Mouse (Mus musculus): ENCODE data around the gene Eml1. TPM values are rescaled to one million over a fixed set of nuclear protein-coding genes. Genes with fewer than 3 reads are reported as not detected.
A peak's percentile ranks its signal among the peaks of the same experiment; 100 is the strongest.

Gene Eml1
- 2.9 and 4.2 TPM in 2 replicates for total RNA-seq (2012; rRNA removed)

DNA sequence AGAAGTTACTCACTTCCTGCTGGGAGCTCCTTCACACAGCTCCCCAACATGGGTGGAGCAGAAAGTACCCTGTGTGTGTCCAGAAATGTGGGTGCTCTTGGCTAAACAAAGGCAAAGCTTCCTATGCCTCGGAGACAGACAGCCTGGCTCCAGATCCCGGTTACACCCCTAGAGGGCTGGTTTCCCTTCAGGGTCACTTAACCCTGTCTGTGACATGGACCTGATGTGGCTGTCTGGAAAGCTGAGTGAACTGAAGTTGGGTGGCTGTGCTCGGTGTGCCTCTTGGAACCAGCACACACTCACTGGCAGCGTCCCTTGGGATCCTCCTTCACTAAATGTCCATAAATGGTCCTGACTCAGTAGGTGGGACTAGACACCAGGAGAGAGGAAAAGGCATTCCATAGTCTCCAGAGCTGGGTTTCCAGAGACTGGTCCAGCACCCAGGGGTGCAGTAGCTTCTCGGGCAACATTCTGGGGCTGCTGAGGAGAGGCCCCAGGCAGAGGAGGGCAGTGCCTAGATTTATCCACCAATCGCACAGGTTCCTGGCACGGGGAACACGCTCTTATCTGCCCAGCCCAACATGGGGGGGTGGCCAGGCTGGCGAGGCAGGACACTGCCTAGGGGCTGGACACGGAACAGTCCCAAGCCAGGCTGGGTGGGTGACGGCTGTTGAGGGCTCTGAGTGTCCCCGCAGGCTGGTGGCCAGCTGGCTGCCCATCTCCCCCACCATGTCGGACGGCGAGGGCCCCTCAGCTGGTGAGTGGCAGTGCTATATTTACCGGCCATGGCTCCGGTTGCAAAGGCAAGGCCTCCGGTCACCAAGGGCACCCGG, at the start of gene Eml1:
Eml1 (plus strand) TSS at position 362 of the 833 bp plus-strand sequence.
- Histone ChIP-seq H3K36me3 (ENCODE audit: control insufficient read depth, insufficient read depth, low read length, poor library complexity, severe bottlenecking) (no peaks in the 10 kb centered on the region), H3K9me3 (ENCODE audit: control insufficient read depth, insufficient read depth, low read depth, low read length) (no peaks in the 10 kb centered on the region), H3K4me1 (ENCODE audit: control insufficient read depth in 2 of 2, insufficient read depth in 2 of 2, low read length in 2 of 2, poor library complexity in 1 of 2) (peaks cover 0 to 3% of the 10 kb centered on the region in 2 experiments; a peak in 1 of 4 replicates), H3K9ac (ENCODE audit: insufficient read depth, low read depth, low read length, poor library complexity, severe bottlenecking) (no peak within 1 kb of the TSS), H3K27ac (ENCODE audit: insufficient read depth, low read depth, low read length, poor library complexity, severe bottlenecking) (no peak within 1 kb of the TSS), H3K4me3 (ENCODE audit: insufficient read depth in 1 of 2, low read depth in 1 of 2, low read length in 2 of 2, poor library complexity in 1 of 2, severe bottlenecking in 1 of 2) (no peak within 1 kb of the TSS)
- in situ Hi-C loops (cut with MboI; ENCODE audit: low sequenced_read_pairs in 2 of 2, unreplicated experiment in 2 of 2): loop anchor here in 1 of 2 experiments (25.0 kb wide), 1 partner anchor 116 kb away; no protein-coding TSS in a partner anchor
- no peak for TF ChIP-seq MAFK (IDR thresholded peaks at IDR 0.05; ENCODE audit: insufficient read depth, low read depth, low read length)
- TF ChIP-seq ZC3H11A (IDR thresholded peaks at IDR 0.05; ENCODE audit: borderline replicate concordance, low read depth, low read length): no peak
- no peak for TF ChIP-seq ZNF384 (IDR thresholded peaks at IDR 0.05; ENCODE audit: low read depth, low read length)
- DNase-seq (ENCODE audit: low read depth, low spot score): no peak

DNA sequence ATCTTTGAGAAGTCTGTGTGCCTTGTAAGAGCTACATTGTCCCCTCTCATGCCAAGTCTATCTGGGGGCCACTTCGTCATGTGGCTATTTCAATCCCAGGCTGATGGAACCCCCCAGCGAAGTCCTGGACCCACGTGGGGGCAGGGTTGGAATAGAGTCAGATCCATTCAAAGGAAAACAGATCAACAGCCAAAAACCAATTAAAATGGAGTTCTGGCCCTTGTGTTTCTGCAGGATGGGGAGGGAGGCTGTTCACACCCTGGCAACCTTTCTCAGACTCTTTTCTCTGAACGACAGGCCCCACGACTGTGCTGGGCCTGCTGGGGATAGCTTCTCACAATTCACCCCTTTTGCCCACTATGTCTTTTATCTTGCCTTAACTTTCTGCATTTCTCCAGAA, 44.4 kb upstream of the Eml1 start:
- no peak for DNase-seq (ENCODE audit: low read depth, low spot score)
- no peaks in the 10 kb centered on the region for H3K9me3 ChIP-seq (ENCODE audit: control insufficient read depth, insufficient read depth, low read depth, low read length)
- H3K4me1 ChIP-seq (ENCODE audit: control insufficient read depth in 2 of 2, insufficient read depth in 2 of 2, low read length in 2 of 2, poor library complexity in 1 of 2): peaks cover 0 to 3% of the 10 kb centered on the region in 2 experiments; a peak in 2 of 4 replicates
- H3K4me3 ChIP-seq (ENCODE audit: insufficient read depth in 1 of 2, low read depth in 1 of 2, low read length in 2 of 2, poor library complexity in 1 of 2, severe bottlenecking in 1 of 2): no peak overlapping the region
- no peak overlapping the region for H3K9ac ChIP-seq (ENCODE audit: insufficient read depth, low read depth, low read length, poor library complexity, severe bottlenecking)
- H3K36me3 ChIP-seq (ENCODE audit: control insufficient read depth, insufficient read depth, low read length, poor library complexity, severe bottlenecking): no peaks in the 10 kb centered on the region
- TF ChIP-seq ZC3H11A (IDR thresholded peaks at IDR 0.05; ENCODE audit: borderline replicate concordance, low read depth, low read length): no peak
- TF ChIP-seq ZNF384 (IDR thresholded peaks at IDR 0.05; ENCODE audit: low read depth, low read length): no peak
- TF ChIP-seq CHD2 (IDR thresholded peaks at IDR 0.05; ENCODE audit: low read depth, low read length): no peak
- TF ChIP-seq HCFC1 (IDR thresholded peaks at IDR 0.05; ENCODE audit: borderline replicate concordance, insufficient read depth, low read length): no peak
- no peak for TF ChIP-seq MAFK (IDR thresholded peaks at IDR 0.05; ENCODE audit: insufficient read depth, low read depth, low read length)
- in situ Hi-C loops (cut with MboI; ENCODE audit: low sequenced_read_pairs in 2 of 2, unreplicated experiment in 2 of 2): no loop called here
- no peak overlapping the region for H3K27ac ChIP-seq (ENCODE audit: insufficient read depth, low read depth, low read length, poor library complexity, severe bottlenecking)

DNA sequence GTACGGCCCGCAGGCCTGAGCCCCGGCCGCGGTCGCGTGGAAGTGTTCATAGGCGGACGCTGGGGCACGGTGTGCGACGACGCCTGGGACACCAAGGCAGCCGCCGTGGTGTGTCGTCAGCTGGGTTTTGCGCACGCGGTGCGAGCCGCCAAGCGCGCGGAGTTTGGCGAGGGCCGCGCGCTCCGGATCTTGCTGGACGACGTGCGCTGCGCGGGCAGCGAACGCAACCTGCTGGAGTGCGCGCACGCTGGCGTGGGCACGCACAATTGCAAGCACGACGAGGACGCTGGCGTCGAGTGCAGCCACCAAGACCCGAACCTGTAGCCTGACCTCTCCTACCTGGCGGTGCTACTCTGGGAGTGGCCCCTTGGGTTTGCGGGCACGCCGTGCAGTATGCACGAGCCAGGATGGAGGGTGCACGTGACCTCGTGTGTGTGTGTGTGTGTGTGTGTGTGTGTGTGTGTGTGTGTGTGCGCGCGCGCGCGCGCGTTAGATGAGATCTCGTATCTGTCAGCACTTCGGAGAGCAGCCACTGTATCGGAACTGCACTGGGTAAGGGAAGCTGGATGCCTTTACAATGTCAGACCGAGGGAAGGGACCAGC, 42.8 kb upstream of the Eml1 start:
- Histone ChIP-seq H3K4me1 (ENCODE audit: control insufficient read depth in 2 of 2, insufficient read depth in 2 of 2, low read length in 2 of 2, poor library complexity in 1 of 2) (no peaks in the 10 kb centered on the region), H3K9me3 (ENCODE audit: control insufficient read depth, insufficient read depth, low read depth, low read length) (no peaks in the 10 kb centered on the region), H3K27ac (ENCODE audit: insufficient read depth, low read depth, low read length, poor library complexity, severe bottlenecking) (no peak overlapping the region), H3K36me3 (ENCODE audit: control insufficient read depth, insufficient read depth, low read length, poor library complexity, severe bottlenecking) (no peaks in the 10 kb centered on the region), H3K9ac (ENCODE audit: insufficient read depth, low read depth, low read length, poor library complexity, severe bottlenecking) (peak overlapping the region; percentile 63), H3K4me3 (ENCODE audit: insufficient read depth in 1 of 2, low read depth in 1 of 2, low read length in 2 of 2, poor library complexity in 1 of 2, severe bottlenecking in 1 of 2) (peak overlapping the region; percentile 28 to 62; a peak in 3 of 4 replicates)
- no peak for DNase-seq (ENCODE audit: low read depth, low spot score)
- no peak for TF ChIP-seq ZC3H11A (IDR thresholded peaks at IDR 0.05; ENCODE audit: borderline replicate concordance, low read depth, low read length)
- no peak for TF ChIP-seq ZNF384 (IDR thresholded peaks at IDR 0.05; ENCODE audit: low read depth, low read length)
- no peak for TF ChIP-seq CHD2 (IDR thresholded peaks at IDR 0.05; ENCODE audit: low read depth, low read length)
- no peak for TF ChIP-seq MAFK (IDR thresholded peaks at IDR 0.05; ENCODE audit: insufficient read depth, low read depth, low read length)
- no peak for TF ChIP-seq HCFC1 (IDR thresholded peaks at IDR 0.05; ENCODE audit: borderline replicate concordance, insufficient read depth, low read length)
- in situ Hi-C loops (cut with MboI; ENCODE audit: low sequenced_read_pairs in 2 of 2, unreplicated experiment in 2 of 2): no loop called here

DNA sequence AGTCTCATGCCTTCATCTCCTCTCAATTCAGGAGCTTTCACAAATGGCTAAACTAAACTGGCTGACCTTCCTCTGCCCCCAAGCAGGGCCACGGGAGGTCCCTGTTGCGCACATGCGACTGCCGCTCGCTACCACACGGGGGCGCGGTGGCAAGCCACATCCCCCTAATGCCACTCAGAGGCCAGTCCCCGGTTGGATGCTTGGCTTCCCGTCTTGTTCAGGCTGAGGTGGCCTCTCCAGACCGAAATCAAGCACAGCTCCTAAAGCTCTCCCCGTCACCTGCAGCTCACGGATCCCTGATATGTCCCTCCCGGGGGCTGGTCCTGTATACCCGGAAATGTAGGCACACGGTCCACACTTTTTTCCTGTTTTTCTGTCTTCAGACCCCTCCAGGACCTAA, 37.7 kb upstream of the Eml1 start:
- no peaks in the 10 kb centered on the region for H3K9me3 ChIP-seq (ENCODE audit: control insufficient read depth, insufficient read depth, low read depth, low read length)
- H3K4me1 ChIP-seq (ENCODE audit: control insufficient read depth in 2 of 2, insufficient read depth in 2 of 2, low read length in 2 of 2, poor library complexity in 1 of 2): peaks cover 0 to 7% of the 10 kb centered on the region in 2 experiments; a peak in 2 of 4 replicates
- TF ChIP-seq HCFC1 (IDR thresholded peaks at IDR 0.05; ENCODE audit: borderline replicate concordance, insufficient read depth, low read length) (no peak), ZNF384 (IDR thresholded peaks at IDR 0.05; ENCODE audit: low read depth, low read length) (no peak), ZC3H11A (IDR thresholded peaks at IDR 0.05; ENCODE audit: borderline replicate concordance, low read depth, low read length) (0 out of 2 replicates have a peak, but pooled peaks have one; percentile 14)
- in situ Hi-C loops (cut with MboI; ENCODE audit: low sequenced_read_pairs in 2 of 2, unreplicated experiment in 2 of 2): no loop called here
- H3K27ac ChIP-seq (ENCODE audit: insufficient read depth, low read depth, low read length, poor library complexity, severe bottlenecking): no peak overlapping the region
- no peak overlapping the region; the same call in 1 of the 2 replicates for H3K9ac ChIP-seq (ENCODE audit: insufficient read depth, low read depth, low read length, poor library complexity, severe bottlenecking)
- no peaks in the 10 kb centered on the region for H3K36me3 ChIP-seq (ENCODE audit: control insufficient read depth, insufficient read depth, low read length, poor library complexity, severe bottlenecking)
- H3K4me3 ChIP-seq (ENCODE audit: insufficient read depth in 1 of 2, low read depth in 1 of 2, low read length in 2 of 2, poor library complexity in 1 of 2, severe bottlenecking in 1 of 2): peak overlapping the region in 1 of 2 experiments; percentile 42; a peak in 1 of 4 replicates
- DNase-seq (ENCODE audit: low read depth, low spot score): peak; percentile 63
